Mouse (Mus musculus) thymus, postnatal 4 days (tissue): Measurements from ENCODE around the gene Chmp2b.
A peak's percentile ranks its signal among the peaks of the same experiment; 100 is the strongest.

Experiments used
- DNase-seq: peaks from one replicate; pipeline ENCODE4 v3.0.0; 2021

The Chmp2b gene

DNA sequence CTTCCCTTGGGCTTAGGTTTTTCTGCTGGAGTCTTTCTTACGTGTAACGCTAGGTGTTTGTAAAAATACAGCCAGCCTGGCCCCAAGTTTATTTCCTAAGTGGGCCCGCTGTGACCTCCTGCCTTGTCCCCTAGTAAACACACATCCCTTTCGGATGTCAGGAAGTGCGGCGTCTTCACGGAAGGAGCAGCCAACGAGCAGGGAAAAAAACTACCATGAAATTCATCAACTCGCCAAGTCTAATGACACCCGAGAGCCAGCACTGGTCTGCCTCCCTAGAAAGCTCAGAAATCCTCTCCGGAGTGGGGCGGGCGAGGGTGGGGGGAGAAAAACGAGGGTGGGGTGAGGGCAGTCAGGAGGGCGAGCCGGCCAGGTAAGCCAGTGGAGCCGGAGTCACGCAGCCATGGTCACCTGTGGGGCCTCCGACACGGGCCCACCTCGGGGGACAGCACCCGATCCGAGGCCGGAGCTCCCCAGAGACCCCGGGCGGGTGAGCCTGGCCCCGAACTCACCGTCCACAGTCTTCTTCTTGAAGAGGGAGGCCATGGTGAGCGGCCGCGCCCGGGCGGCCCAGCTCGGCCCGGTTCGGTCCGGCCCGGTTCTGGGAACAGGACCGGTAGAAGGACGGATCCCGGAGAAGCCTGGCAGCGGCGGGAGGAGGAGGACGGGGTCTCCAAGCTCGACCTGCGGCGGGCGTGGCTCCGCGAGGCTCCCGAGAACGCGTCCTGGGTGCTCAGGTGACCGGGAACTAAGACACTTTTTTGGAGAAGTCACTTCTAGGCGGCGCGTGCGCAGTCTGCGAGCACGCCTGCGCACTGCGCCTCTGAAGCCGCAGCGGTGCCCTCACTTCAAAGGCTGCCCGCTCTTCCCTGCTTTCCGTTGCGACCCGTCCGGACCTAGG, at the start of gene Chmp2b:
Chmp2b (minus strand) TSS at position 764 of the 901 bp plus-strand sequence.
- DNase-seq, result peak; percentile 88

DNA sequence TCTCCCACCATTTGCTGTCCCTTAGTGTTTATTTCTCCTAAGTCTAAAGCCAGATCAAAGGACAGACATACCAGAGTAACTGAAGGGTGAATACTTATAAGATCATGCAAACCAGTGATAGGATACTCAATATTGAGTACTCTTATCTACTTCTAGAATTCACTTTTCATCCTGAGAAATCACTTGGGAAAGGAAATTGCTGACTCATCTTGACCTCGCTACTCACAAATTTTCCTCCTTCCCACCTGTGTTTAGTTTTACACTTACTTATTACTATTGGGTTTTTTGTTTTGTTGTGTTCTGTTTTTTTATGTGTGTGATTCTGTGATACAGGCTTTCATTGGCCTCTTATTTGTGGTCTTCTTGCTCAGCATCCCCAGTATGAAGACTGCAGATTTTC, 49.2 kb upstream of the Chmp2b start:
- DNase-seq, result no peak

DNA sequence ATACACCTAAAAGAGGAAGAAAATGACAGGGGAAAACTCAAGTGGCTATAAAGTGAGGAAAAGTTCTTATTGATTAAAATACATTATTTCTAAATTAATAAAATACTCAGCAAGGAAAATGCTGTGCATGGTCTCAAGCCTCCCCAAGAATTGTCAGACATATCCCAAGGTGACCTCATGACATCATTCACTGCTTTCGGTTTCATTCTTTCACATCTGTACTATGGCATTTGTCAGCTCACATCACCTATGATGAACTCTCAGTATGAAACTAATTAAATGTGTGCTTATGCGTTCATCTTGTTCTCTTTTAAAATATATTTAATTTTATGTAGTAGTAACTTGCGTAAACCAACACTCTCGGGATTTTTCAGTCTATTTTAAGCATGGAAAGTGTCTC, 38.3 kb upstream of the Chmp2b start:
- DNase-seq, result no peak

DNA sequence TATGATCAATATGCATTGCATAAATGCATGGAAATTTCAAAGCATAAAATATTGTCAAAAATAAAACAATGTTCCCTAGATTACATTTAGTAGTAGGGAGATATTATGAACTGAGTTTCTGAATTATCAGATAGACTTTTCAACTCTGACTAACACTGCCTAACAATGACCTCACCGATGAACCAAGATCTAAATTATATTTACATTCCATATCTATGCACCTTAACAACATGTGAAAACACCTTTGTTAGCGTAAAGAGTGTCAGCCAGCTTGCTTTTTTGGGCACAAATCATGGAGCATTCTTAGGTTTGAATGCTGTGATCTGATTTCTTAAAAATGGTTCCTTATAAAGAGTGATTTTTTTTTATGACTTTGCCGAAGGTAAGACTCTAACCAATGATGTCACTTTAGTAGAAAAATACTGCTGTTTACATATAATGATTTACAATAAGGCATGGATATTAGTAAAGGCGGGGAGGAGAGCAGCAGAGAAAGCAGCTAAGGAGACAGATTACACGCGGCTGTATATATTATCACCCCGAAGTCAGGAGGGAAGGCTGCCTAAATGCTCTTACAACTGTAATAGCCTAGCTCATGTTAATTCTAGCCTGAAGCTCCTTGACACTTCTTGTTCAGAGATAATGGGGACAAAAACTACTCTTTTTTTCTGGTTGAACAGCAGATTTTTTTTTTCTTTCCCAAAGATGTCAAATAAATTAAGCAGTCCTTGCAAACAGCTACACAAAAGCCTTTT, 23.8 kb upstream of the Chmp2b start:
- no peak for DNase-seq

DNA sequence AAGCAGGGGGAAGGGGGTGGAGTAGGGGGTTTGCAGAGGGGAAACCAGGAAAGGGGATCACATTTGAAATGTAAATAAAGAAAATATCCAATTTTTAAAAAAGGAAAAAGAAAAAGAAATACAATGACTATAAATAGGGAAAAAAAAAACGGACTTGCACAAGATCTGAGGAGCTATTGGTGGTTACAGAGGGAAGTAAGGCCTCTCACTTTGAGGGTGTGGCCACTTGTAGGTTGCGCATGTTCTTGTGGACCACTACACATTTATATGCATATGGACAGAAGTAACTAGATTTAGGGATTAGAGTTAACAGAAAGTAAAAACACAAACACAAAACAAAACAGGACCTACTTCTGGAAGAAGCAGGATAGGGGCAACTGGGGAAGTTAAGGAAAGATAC, 23.2 kb upstream of the Chmp2b start:
- DNase-seq, result no peak

DNA sequence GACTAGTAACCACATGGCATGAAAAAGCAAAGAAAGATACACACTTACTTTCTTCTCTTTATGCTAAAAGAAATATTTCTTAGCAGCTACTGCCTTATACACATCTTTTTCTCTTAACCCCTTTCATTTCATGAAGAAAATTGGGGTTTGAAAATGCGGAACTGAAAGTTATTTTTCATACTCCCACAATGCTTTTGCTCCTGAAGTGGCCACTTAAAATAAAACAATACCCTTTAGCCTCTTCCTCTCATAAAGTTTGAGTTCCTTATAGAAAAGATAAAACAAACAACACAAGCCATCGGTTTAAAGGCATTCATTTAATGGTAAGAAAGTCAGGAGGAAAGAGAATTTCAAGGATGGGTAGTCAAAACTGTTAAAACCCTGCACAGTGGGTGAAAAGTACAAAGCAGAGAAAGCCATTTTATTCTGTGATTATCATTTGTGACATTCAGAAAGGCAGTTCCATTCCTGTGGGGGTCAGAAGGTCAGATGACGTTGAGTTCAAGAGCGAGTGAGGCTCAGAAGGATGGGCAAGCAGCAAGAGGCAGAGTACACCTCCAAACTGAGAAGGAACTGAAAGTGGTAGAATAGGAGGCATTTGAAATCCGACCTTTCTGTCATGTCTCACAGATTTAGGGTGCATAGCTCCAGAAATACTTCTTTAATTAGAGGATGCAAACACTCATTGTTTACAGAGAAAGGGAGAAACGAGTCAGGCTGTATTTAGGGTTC, 14.9 kb upstream of the Chmp2b start:
- no peak for DNase-seq

DNA sequence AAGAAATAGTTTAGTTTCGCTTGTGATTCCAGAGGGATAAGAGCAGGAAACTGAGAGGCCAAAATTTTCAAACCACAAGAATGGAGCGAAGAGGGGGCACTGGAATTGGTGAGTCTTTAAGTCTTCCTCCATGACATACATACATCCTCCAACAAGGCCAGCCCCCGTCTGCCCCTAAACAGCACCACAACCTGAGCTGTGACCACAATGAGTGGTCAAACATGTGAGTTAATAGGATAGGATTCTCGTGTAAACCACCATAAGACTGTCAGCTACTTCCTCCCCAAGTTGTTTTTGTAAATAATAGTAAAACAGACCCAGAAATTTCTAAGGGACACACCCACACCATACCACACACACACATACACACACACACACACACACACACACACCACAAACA, 6.3 kb upstream of the Chmp2b start:
- DNase-seq, result no peak

DNA sequence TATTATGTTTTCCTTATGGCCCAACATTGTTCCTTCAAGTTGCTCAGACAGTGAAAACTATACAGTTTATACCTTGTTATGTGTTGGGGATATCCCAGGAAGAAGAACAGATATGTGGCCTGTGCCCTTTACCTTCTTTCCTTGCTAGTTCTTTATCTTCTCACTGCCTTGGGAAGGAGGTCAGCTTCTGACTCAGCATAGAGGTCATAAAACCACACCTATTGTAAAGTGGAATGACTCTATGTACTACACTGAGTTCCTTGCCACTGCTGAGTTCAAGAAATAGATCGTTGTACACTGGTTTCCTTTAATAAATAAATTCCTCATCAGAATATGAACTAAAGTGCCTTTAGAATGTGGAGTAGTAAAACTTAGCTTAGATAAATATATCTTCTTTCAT, 2.4 kb upstream of the Chmp2b start:
- DNase-seq, result no peak

DNA sequence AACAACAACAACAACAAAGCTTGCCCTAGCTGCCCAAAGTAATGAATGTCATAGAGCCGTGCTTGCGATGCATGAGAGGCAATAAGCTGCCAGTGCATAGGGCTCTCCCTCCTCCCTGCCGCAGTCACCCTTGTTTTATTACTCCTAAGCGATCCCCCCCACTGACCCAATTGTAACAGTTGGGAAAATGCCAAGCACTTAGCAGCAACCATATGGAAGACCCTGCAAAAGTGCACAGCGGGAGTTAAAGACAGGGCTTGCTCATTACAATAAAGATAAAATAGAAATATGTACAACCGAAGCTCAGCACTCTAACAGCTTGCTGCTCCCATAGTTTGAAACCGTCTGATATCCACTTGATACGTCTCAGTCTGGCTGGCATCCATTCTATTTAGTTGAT, 1.8 kb upstream of the Chmp2b start:
- DNase-seq, result no peak

DNA sequence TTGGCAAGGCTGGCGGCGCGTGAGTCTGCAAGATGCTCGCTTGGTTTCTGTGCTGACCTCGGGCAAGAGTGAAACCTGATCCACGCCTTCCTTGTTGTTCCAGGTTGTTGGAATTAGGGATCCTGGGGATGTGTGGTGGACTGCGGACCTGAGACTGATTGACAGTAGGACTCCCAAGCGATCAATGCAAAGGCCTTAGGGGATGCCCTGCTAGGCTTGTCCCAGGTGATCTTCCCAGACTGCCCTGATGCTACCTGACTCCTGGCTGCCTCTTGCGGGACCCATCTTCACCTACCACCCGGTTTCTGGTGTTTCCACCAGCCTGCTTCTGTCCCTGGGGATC, 309 bp upstream of the Chmp2b start:
- no peak for DNase-seq

DNA sequence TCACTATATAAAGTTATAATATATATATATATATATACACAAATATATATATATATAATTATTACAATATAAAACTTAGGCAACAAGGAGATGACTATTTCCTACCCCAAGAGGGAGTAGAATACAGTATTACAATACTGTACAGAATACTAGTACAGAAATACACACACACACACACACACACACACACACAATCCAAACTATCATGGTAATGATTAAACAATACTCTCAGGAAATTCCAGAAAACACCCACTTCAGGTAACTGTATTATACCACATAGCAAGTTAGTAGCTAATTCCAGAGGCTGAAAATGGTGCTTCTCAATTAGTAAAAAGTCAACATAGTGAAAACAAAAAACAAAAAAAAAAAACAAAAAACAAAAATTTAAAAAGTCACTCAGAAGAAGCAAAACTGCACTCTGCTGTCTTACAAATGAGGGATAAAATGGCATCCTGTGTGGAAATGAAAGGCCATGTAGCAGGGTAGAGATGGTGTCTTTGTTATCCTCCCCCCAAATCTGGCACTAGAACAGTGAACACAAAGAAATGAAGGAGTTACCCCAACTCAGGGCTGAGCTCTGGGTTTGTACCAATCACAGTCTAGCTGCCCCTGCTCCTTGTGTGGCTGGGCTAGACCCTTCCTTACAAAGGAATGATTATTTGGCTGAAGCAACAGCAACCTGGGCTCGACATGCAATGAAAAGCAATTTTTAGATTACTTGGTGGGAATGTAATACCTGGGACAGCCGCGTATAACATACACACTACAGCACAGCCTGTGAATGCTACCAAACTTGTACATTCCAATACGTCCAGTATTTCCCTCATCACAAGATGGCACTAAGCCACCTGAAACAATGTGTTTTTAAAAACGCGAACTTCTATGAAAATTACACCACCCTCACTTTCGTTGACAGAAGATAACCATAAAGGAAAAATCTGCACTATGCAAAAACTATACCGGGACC, 1.2 kb downstream of the Chmp2b start:
- DNase-seq, result no peak

DNA sequence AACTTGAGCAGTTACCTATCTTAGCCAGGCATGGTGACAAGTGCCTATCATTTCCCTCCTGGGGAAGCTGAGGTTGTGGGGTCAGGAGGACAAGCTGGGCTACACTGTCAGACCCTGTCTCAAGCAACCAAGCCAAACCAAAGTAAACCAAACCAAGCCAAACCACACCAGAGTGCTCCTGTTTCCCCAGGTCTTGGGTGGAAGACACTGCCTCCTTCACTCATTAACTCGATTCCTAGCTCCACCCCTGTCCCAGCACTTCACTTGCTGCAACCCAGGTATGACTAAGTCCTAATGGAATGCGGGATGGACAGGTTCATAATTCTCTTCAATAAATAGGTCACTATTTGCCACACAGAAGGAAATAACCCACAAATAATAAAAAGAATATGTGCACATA, 2.9 kb downstream of the Chmp2b start:
- no peak for DNase-seq

DNA sequence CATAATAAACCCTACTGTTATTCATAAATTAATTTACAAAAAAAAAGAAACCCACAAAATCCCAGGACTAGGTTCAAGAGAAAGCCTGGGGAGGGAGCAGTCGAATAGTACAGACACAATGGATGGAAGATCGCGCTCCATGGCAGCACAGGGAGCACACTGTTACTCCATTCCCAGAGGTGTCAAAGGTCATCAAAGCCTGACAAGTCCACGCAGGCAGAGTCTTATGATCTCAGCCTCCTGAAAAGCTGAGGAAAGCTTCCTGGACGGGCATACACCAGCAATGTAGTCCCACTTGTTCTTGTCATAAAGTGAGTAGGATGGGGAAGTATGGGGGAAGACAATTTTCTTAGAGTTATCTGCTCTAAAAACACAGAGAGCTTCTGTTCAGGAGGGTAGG, 5.2 kb downstream of the Chmp2b start:
- DNase-seq, result no peak

DNA sequence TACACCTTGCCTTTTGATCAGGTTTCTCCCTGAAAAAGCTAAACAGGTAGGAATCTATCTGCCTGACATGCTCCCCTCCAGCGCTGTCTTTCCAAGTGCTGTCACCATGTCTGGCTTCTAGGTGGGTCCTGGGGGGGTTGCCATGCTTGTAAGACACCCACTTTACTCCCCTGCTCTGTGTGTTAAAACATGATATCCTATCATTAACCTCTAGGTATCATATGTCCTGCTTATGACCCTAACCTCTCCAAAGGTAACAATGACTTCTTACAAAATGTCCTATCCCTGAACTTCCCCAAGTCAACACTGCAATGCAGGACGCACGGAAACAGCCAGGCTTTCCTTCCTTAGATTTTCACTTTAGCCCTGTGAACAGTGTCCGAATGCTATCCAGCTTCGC, 8.3 kb downstream of the Chmp2b start:
- no peak for DNase-seq

DNA sequence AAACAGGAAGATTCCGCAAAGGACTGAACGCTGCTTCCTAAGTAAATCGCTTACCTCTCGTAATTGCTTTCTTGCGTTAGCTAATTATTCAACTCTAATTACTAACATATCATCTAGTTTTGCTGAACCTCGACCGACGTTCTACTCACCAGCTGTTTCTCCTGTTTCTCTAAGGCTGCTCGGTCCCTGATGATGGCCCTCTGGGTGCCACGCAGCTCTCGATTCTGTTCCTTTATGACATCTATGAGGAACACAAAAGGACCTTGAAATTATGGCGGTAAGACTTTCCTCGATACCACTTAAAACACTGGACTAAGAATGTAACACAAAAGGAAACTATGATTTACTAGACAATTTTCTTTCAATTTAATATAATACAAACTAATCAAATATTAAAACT, 11.7 kb downstream of the Chmp2b start:
- no peak for DNase-seq

DNA sequence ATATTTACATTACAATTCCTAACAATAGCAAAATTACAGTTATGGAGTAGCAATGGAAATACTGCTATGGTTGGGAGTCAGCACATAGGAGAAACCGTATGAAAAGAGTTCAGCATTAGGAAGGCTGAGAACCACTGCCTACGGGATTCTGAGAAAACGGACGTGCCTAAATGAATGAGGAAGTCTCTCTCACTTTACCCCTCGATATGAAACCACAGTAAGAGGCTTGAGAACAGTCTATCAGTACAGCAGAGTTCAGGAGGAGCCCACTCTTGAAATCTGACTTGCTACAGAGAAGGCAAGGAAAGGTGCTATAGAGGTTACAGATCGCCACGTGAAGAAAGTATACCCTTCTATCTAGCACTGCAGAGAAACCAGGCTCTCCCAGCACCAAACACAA, 13.6 kb downstream of the Chmp2b start:
- DNase-seq, result no peak

DNA sequence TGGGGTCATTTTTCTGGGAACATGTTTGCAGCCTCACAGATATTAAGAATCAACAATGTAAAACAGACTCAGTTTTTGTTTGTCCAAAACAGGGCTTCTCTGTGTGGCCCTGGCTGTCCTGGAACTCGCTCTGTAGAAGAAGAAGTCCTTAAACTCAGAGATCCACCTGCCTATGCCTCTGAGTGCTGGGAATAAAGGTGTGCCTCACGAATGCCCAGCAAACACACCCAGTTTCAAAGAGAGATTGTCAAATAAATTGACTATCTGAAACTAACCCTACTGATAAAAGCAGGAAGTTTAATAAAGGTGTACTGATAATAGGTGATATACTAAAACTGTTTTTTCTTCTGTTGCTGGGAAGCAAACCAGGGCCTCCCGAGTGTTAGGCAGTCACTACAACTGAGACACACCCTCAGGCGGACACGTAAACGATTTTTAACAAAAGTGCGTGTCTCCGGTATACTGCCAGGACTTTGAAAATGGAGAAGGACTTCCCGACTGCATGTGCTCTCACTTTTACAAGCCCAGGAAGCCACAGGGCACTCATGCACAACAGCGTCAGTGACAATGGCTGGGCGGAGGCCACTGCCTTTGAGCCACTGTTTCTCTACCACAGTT, 18.7 kb downstream of the Chmp2b start:
- no peak for DNase-seq

DNA sequence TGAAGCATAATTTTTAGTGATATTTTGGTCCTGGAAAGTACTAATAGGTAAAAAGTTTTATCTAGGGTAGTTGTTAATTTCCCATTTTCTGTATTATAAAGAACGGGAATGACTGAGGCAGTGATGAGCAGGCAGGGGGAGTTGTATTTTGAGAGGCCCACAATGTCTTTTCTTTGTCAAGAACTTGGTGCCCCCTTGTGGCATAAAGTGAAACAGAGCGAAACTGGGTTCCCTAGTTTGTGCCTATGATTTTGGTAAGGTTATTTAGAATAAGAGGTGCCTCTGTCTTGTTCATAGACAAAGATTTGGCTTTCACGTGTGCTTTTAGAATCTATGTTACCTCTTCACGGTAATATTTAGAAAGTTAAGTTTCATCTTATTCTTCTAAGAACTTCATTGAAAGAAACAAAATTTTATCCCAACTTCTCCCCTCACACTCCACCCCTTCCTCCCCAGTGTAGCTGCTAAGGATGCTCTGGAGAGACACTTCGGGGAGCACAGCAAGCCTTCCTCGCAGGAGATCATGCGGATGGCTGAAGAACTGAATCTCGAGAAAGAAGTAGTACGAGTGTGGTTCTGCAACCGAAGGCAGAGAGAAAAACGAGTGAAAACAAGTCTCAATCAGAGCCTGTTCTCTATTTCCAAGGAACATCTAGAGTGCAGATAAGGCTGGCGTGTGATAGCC, 29.1 kb downstream of the Chmp2b start:
- DNase-seq, result peak; percentile 59

DNA sequence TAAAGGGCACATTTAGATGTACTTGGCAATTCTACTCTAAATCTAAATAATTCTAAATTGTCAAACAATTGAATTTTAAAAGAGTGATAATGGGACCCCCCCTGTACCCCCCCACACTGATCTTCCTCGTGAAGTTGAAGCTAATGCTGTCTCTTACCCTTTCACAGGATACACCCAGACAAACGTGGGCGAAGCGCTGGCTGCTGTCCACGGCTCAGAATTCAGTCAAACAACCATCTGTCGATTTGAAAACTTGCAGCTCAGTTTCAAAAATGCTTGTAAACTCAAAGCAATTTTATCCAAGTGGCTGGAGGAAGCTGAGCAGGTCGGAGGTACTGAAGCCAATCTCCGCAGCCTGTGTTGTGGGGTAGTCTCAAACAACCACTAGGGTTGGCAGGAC, 30.9 kb downstream of the Chmp2b start:
- no peak for DNase-seq

DNA sequence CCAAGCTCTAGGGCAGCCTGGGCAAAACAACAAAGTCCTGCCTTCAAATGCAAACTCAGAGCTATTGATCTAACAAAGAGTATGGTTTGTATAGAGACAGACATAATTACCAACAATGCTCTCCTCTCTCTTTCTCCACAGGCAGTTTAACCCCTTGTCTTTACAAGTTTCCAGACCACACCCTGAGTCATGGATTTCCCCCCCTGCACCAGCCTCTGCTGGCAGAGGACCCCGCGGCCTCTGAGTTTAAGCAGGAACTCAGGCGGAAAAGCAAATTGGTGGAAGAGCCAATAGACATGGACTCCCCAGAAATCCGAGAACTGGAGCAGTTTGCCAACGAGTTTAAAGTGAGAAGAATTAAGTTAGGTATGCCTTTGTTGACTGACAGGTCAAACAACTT, 32.9 kb downstream of the Chmp2b start:
- no peak for DNase-seq

DNA sequence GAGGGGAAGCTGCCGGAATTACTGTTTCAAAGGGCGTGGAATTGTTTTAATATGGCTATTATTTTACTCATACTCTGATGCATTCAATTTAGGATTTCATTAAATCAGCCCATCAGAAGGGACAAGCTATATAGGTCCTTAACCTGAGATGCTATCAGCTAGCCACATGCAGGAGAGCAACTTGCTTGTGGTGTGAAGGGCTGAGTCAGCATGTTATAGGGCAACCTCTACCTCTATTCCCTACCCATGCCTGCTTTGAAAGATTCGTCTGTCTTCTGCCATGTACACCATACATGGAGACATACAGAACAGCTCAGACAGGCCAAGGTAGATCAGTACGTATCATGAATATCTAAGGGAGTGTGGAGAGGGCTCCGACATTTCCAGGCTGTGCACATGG, 35.8 kb downstream of the Chmp2b start:
- DNase-seq, result no peak

DNA sequence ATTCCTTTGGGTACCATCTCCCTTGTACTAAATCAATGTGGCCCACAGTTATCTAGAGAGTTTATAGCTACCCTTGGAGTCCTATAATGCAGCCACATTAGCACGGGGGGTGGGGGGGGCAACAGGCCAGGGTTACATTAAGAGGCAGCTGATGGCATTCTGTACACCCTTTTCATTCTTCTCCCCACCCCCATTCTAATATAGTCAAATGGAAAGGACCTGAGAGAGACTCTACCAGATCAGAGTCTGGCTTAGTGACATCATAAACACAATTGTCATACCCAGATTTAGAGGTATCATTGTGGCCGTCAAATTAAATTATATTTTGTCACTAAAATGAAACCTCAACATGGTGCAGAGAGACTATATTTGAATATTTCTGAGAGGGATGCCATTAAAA, 36.5 kb downstream of the Chmp2b start:
- no peak for DNase-seq
